8 mouse cellular contexts compared by ENCODE assay signal in genomic region chr7:127935748-127936159, GRCm38 (mm10). TPM values are rescaled to one million over a fixed set of nuclear protein-coding genes. Genes with fewer than 3 reads are reported as not detected.
A peak's percentile ranks its signal among the peaks of the same experiment; 100 is the strongest.
DNase-seq lines count a peak whose midpoint lies in the region; ATAC-seq and TF ChIP-seq lines count a peak whose summit lies in the region.

No protein-coding gene starts in this region.

- peak; percentile 44 for DNase-seq in embryo, embryonic 10.5 days (ENCODE audit: low spot score)
- no peak for DNase-seq in embryo, embryonic 11 days
- no peak for DNase-seq in CH12.LX (ENCODE audit: extremely low read depth)
- DNase-seq in forebrain, embryonic 14.5 days (ENCODE audit: low spot score): peak; percentile 24
- no peak for DNase-seq in liver, embryonic 14.5 days (ENCODE audit: low read depth in 3 of 3, low spot score in 3 of 3)
- DNase-seq in adrenal gland, adult 2 months: no peak
- DNase-seq in spleen, adult 18-20 months: no peak
- no peak for DNase-seq in retina, embryonic 14.5 days (ENCODE audit: low spot score)

- no peaks in the 10 kb centered on the region for H3K36me3 ChIP-seq in CH12.LX (replicated peaks in 1 of 2; ENCODE audit: control insufficient read depth in 1 of 2, insufficient read depth in 1 of 2, low read length in 1 of 2)
- H3K36me3 ChIP-seq in forebrain, embryonic 14.5 days (ENCODE audit: control insufficient read depth, insufficient read depth, low read length): no peaks in the 10 kb centered on the region
- H3K36me3 ChIP-seq in liver, embryonic 14.5 days (replicated peaks; ENCODE audit: control insufficient read depth, insufficient read depth, low read depth): no peaks in the 10 kb centered on the region

- WGBS in forebrain, embryonic 14.5 days: 0% methylated on average over 29 of the region's 38 CpGs
- WGBS in liver, embryonic 14.5 days (ENCODE audit: insufficient replicate concordance): under 1% methylated on average over 38 of the region's 38 CpGs

- H3K4me3 ChIP-seq in CH12.LX (replicated peaks in 1 of 3; ENCODE audit: low read depth in 2 of 3, low read length in 2 of 3, poor library complexity in 1 of 3): peak overlapping the region; percentile 48 to 74 (median 59)
- H3K4me3 ChIP-seq in forebrain, embryonic 14.5 days (ENCODE audit: low read depth, low read length): peak overlapping the region; percentile 74
- H3K4me3 ChIP-seq in liver, embryonic 14.5 days (ENCODE audit: insufficient read depth in 1 of 2, low read depth in 2 of 2, low read length in 2 of 2): peak overlapping the region; percentile 64 to 81

- no peak for TF ChIP-seq CTCF in CH12.LX (conservative IDR thresholded peaks at IDR 0.05 in 1 of 2, IDR thresholded peaks at IDR 0.05 in 1 of 2; ENCODE audit: low read depth in 2 of 2, low read length in 2 of 2)
- no peak for TF ChIP-seq CTCF in liver, embryonic 14.5 days (IDR thresholded peaks at IDR 0.05; ENCODE audit: low read depth)

- H3K79me2 ChIP-seq in CH12.LX (replicated peaks; ENCODE audit: control insufficient read depth, extremely low read depth, insufficient read depth, poor library complexity, severe bottlenecking): no peaks in the 10 kb centered on the region

- peaks cover 14% of the 10 kb centered on the region for H3K27me3 ChIP-seq in CH12.LX (replicated peaks)
- no peaks in the 10 kb centered on the region for H3K27me3 ChIP-seq in forebrain, embryonic 14.5 days (replicated peaks; ENCODE audit: control insufficient read depth, insufficient read depth, low read length)
- H3K27me3 ChIP-seq in liver, embryonic 14.5 days (ENCODE audit: control insufficient read depth, insufficient read depth, low read length): no peaks in the 10 kb centered on the region

- dilution Hi-C loops in CH12.LX (cut with MboI; ENCODE audit: extremely low pct_ligation_motif_present, extremely low pct_unique_long_range_greater_than_20kb, low sequenced_read_pairs): no loop called here

- H3K4me2 ChIP-seq in CH12.LX (ENCODE audit: insufficient read depth, low read depth, poor library complexity, severe bottlenecking): peak overlapping the region; percentile 82
- H3K4me2 ChIP-seq in forebrain, embryonic 14.5 days (ENCODE audit: low read length): peak overlapping the region; percentile 98
- H3K4me2 ChIP-seq in liver, embryonic 14.5 days (ENCODE audit: low read depth): peak overlapping the region; percentile 99

- H3K27ac ChIP-seq in CH12.LX (ENCODE audit: insufficient read depth, low read depth): no peak overlapping the region
- peak overlapping the region; percentile 44; the same call in 1 of the 2 replicates for H3K27ac ChIP-seq in forebrain, embryonic 14.5 days (ENCODE audit: low read depth, low read length)
- H3K27ac ChIP-seq in liver, embryonic 14.5 days: no peak overlapping the region

- H3K4me1 ChIP-seq in CH12.LX (ENCODE audit: control insufficient read depth in 1 of 2, insufficient read depth in 2 of 2): peaks cover 8 to 35% of the 10 kb centered on the region in 2 experiments
- peaks cover 8% of the 10 kb centered on the region for H3K4me1 ChIP-seq in forebrain, embryonic 14.5 days (ENCODE audit: control insufficient read depth, insufficient read depth, low read length)
- H3K4me1 ChIP-seq in liver, embryonic 14.5 days (replicated peaks; ENCODE audit: control insufficient read depth in 2 of 2, insufficient read depth in 2 of 2, low read length in 1 of 2): peaks cover 3 to 9% of the 10 kb centered on the region in 2 experiments; a peak in 3 of 4 replicates

- no peak; the same call in 1 of the 2 replicates for ATAC-seq in forebrain, embryonic 14.5 days
- peak; percentile 40 for ATAC-seq in liver, embryonic 14.5 days (ENCODE audit: insufficient read depth)

- in situ Hi-C loops in CH12.LX (cut with MboI; ENCODE audit: low pct_ligation_motif_present, low pct_unique_long_range_greater_than_20kb, low sequenced_read_pairs): no loop called here

- peak overlapping the region; percentile 57 for H3K9ac ChIP-seq in CH12.LX (ENCODE audit: insufficient read depth, low read depth)
- peak overlapping the region; percentile 84 for H3K9ac ChIP-seq in forebrain, embryonic 14.5 days (ENCODE audit: low read length)
- peak overlapping the region; percentile 77 for H3K9ac ChIP-seq in liver, embryonic 14.5 days (replicated peaks)

- TF ChIP-seq RAD21 in CH12.LX (IDR thresholded peaks at IDR 0.05; ENCODE audit: low read depth, low read length): no peak

- TF ChIP-seq EP300 in CH12.LX (IDR thresholded peaks at IDR 0.05; ENCODE audit: low read length): no peak
- no peak for TF ChIP-seq EP300 in liver, embryonic 14.5 days (IDR thresholded peaks at IDR 0.05; ENCODE audit: low read depth)

- TF ChIP-seq POLR2A in CH12.LX (IDR thresholded peaks at IDR 0.05; ENCODE audit: low read depth, low read length): no peak

- H3K9me3 ChIP-seq in CH12.LX (replicated peaks; ENCODE audit: low read length): no peaks in the 10 kb centered on the region
- H3K9me3 ChIP-seq in forebrain, embryonic 14.5 days (replicated peaks; ENCODE audit: control insufficient read depth, low read length): no peaks in the 10 kb centered on the region
- no peaks in the 10 kb centered on the region for H3K9me3 ChIP-seq in liver, embryonic 14.5 days (ENCODE audit: control insufficient read depth, low read length)

TF ChIP-seq in CH12.LX, 34 proteins besides CTCF, POLR2A, EP300 and RAD21:
- no peak for TF ChIP-seq MXI1 (IDR thresholded peaks at IDR 0.05; ENCODE audit: low read depth, low read length)
- TF ChIP-seq POLR2AphosphoS2 (IDR thresholded peaks at IDR 0.05; ENCODE audit: low read depth, low read length): no peak
- TF ChIP-seq E2F4 (IDR thresholded peaks at IDR 0.05; ENCODE audit: insufficient replicate concordance, low read depth, low read length): no peak
- TF ChIP-seq KAT2A (IDR thresholded peaks at IDR 0.05; ENCODE audit: insufficient replicate concordance, low read length): no peak
- no peak for TF ChIP-seq RCOR1 (conservative IDR thresholded peaks at IDR 0.05; ENCODE audit: low read depth, low read length)
- TF ChIP-seq MAFK (IDR thresholded peaks at IDR 0.05; ENCODE audit: insufficient replicate concordance, low read length): no peak
- TF ChIP-seq PAX5 (IDR thresholded peaks at IDR 0.05; ENCODE audit: low read length): no peak
- no peak for TF ChIP-seq CHD2 (IDR thresholded peaks at IDR 0.05; ENCODE audit: low read length)
- no peak for TF ChIP-seq USF1 (IDR thresholded peaks at IDR 0.05; ENCODE audit: low read depth, low read length)
- no peak for TF ChIP-seq CHD1 (IDR thresholded peaks at IDR 0.05; ENCODE audit: low read depth, low read length)
- TF ChIP-seq NRF1 (IDR thresholded peaks at IDR 0.05; ENCODE audit: low read depth, low read length): no peak
- TF ChIP-seq MAZ (IDR thresholded peaks at IDR 0.05; ENCODE audit: low read depth, low read length): no peak
- no peak for TF ChIP-seq NELFE (IDR thresholded peaks at IDR 0.05; ENCODE audit: low read depth, low read length)

RNA-seq across cellular contexts. Expression of gene Prss8, which starts 5.8 kb away (rescaled TPM):
- 0.08 TPM in 1 of 2 replicates, not detected in the other for total RNA-seq in CH12.LX (2012; rRNA removed)
- total RNA-seq in CH12.LX (2014; rRNA removed): not detected in 2 replicates
- polyA plus RNA-seq in CH12.LX (2012; ENCODE audit: insufficient read length, low read depth): not detected in 2 replicates
- 0.17 TPM in 1 of 2 replicates, not detected in the other for polyA plus RNA-seq in forebrain, embryonic 14.5 days (2014; fragmentation: Nextera tagmentation; extraction: Ambion mirVana)
- polyA plus RNA-seq in liver, embryonic 14.5 days (2012; rRNA removed): 8.3 and 12.6 TPM in 2 replicates
- 9.8 and 10.3 TPM in 2 replicates for polyA plus RNA-seq in liver, embryonic 14.5 days (2014; fragmentation: Nextera tagmentation; extraction: Ambion mirVana)
- total RNA-seq in adrenal gland, adult 2 months (2021): under 1 TPM in 1 of 2 experiments, not detected in 1; 0.24 TPM
- 0.07 and 0.38 TPM in 2 replicates for polyA plus RNA-seq in adrenal gland, adult 2 months (2012; rRNA removed)

RNA-seq across cellular contexts. Expression of gene Prss36, which starts 10.8 kb away (rescaled TPM):
- total RNA-seq in CH12.LX (2012; rRNA removed) (5.2 and 7.7 TPM in 2 replicates), CH12.LX (2014; rRNA removed) (6.6 and 8.3 TPM in 2 replicates)
- polyA plus RNA-seq in CH12.LX (2012; ENCODE audit: insufficient read length, low read depth): 6.1 and 7.8 TPM in 2 replicates
- 12.3 and 12.9 TPM in 2 replicates for polyA plus RNA-seq in forebrain, embryonic 14.5 days (2014; fragmentation: Nextera tagmentation; extraction: Ambion mirVana)
- 2.0 and 2.3 TPM in 2 replicates for polyA plus RNA-seq in liver, embryonic 14.5 days (2012; rRNA removed)
- 3.0 TPM in 2 replicates for polyA plus RNA-seq in liver, embryonic 14.5 days (2014; fragmentation: Nextera tagmentation; extraction: Ambion mirVana)
- 1 to 10 TPM; 8.2 to 9.4 TPM for total RNA-seq in adrenal gland, adult 2 months (2021)
- 24.8 and 27.8 TPM in 2 replicates for polyA plus RNA-seq in adrenal gland, adult 2 months (2012; rRNA removed)

RNA-seq across cellular contexts. Expression of gene Kat8, which starts 23.4 kb away (rescaled TPM):
- total RNA-seq in CH12.LX (2012; rRNA removed) (24.3 and 30.3 TPM in 2 replicates), CH12.LX (2014; rRNA removed) (22.9 and 24.0 TPM in 2 replicates)
- 17.5 and 18.0 TPM in 2 replicates for polyA plus RNA-seq in CH12.LX (2012; ENCODE audit: insufficient read length, low read depth)
- 51.1 and 56.7 TPM in 2 replicates for polyA plus RNA-seq in forebrain, embryonic 14.5 days (2014; fragmentation: Nextera tagmentation; extraction: Ambion mirVana)
- 9.6 and 13.7 TPM in 2 replicates for polyA plus RNA-seq in liver, embryonic 14.5 days (2012; rRNA removed)
- polyA plus RNA-seq in liver, embryonic 14.5 days (2014; fragmentation: Nextera tagmentation; extraction: Ambion mirVana): 15.7 and 17.6 TPM in 2 replicates
- 10 to 100 TPM; 24.6 to 27.1 TPM for total RNA-seq in adrenal gland, adult 2 months (2021)
- polyA plus RNA-seq in adrenal gland, adult 2 months (2012; rRNA removed): 10.6 and 10.9 TPM in 2 replicates

RNA-seq across cellular contexts. Expression of gene Fus, which starts 31.5 kb away (rescaled TPM):
- total RNA-seq in CH12.LX (2012; rRNA removed) (57.7 and 61.8 TPM in 2 replicates), CH12.LX (2014; rRNA removed) (28.0 and 39.2 TPM in 2 replicates)
- 832 and 848 TPM in 2 replicates for polyA plus RNA-seq in CH12.LX (2012; ENCODE audit: insufficient read length, low read depth)
- polyA plus RNA-seq in forebrain, embryonic 14.5 days (2014; fragmentation: Nextera tagmentation; extraction: Ambion mirVana): 55.9 and 60.1 TPM in 2 replicates
- polyA plus RNA-seq in liver, embryonic 14.5 days (2012; rRNA removed): 169 and 278 TPM in 2 replicates
- 15.8 and 17.1 TPM in 2 replicates for polyA plus RNA-seq in liver, embryonic 14.5 days (2014; fragmentation: Nextera tagmentation; extraction: Ambion mirVana)
- total RNA-seq in adrenal gland, adult 2 months (2021): 100 to 1,000 TPM; 176 to 229 TPM
- 139 and 145 TPM in 2 replicates for polyA plus RNA-seq in adrenal gland, adult 2 months (2012; rRNA removed)

RNA-seq across cellular contexts. Expression of gene Bckdk, which starts 31.9 kb away (rescaled TPM):
- total RNA-seq in CH12.LX (2012; rRNA removed): 37.1 and 38.4 TPM in 2 replicates
- total RNA-seq in CH12.LX (2014; rRNA removed): 54.9 and 61.8 TPM in 2 replicates
- polyA plus RNA-seq in CH12.LX (2012; ENCODE audit: insufficient read length, low read depth): 60.0 and 62.7 TPM in 2 replicates
- polyA plus RNA-seq in forebrain, embryonic 14.5 days (2014; fragmentation: Nextera tagmentation; extraction: Ambion mirVana): 108 and 131 TPM in 2 replicates
- polyA plus RNA-seq in liver, embryonic 14.5 days (2012; rRNA removed): 28.0 and 29.7 TPM in 2 replicates
- polyA plus RNA-seq in liver, embryonic 14.5 days (2014; fragmentation: Nextera tagmentation; extraction: Ambion mirVana): 68.3 and 76.0 TPM in 2 replicates
- total RNA-seq in adrenal gland, adult 2 months (2021): 100 to 1,000 TPM; 122 to 138 TPM
- 164 and 166 TPM in 2 replicates for polyA plus RNA-seq in adrenal gland, adult 2 months (2012; rRNA removed)

Comparison
In these comparisons a context has a peak if more than half of its experiments do, and no peak if none do; other contexts are left out.
1. DNase-seq: peak in embryo, embryonic 10.5 days (single experiment) and forebrain, embryonic 14.5 days (single experiment); none in embryo, embryonic 11 days (single experiment), CH12.LX (single experiment), liver, embryonic 14.5 days (0 of 3), adrenal gland, adult 2 months (single experiment), spleen, adult 18-20 months (0 of 2) and retina, embryonic 14.5 days (single experiment).
2. Peak in every context shown above with its lines, with median percentiles within 50 percentile points of each other: H3K4me2 ChIP-seq, H3K4me3 ChIP-seq and H3K9ac ChIP-seq.